Mouse (Mus musculus) adrenal gland, adult (tissue): ENCODE measurements at regions not wholly inside any gene's neighbourhood (a gene's known extent, or its start where the extent isn't known, plus 50 kb on each side); places are given as distances from the start of the nearest gene placed in this dataset.

Experiments used
- DNase-seq, 2 experiments: peaks; one replicate each; pipeline ENCODE4 v3.0.0; 2022 to 2023; ENCODE audit warnings: low spot score in 1 of 2; ENCODE audit not compliant: inconsistent age in 2 of 2

- DNase-seq, result no peak
Observed at GRCm38 (mm10) chr2:75442632-75443031, 216.4 kb upstream of the Hnrnpa3 start.

- no peak for DNase-seq
Observed at GRCm38 (mm10) chr2:75445189-75445588, 213.9 kb upstream of the Hnrnpa3 start.

DNA sequence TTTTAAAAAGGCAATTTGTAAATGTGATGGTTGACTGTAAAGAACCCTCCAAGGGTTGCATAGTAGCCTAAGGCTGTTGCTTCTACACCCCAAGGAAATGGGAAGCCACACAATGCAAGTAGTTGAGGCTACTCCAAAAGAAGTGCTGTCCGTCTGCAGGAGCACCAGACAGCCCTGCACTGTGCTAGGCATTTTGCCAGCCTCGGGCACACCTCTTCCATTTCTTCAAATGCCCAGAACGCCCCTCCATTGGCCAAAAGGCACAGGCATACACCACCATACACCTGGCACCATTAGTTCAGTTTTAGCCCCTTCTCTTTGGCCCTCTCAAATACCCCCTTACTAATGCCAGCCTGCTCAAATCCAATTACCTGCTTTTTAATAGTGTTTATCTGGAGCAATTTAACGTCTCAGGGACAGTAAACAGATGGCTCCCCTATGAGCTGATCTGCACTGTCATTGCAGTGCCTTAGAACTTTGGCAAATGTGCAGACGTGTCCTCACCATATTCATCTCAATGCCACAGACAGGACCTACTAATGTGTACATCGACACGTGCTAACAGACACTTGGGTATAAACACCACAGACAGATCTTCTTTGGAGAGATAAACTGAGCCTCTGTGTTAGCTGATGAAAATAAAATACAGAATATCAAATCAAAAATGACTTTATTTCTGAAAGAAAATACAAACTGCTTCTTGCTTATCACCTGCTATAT, 211.9 kb upstream of the Hnrnpa3 start:
- DNase-seq, result no peak

- DNase-seq, result peak; percentile 46 to 65
Observed at GRCm38 (mm10) chr2:75448221-75448620, 210.8 kb upstream of the Hnrnpa3 start.

- peak in 1 of 2 experiments; percentile 11 for DNase-seq
Observed at GRCm38 (mm10) chr2:75451846-75452267, 207.2 kb upstream of the Hnrnpa3 start.

DNA sequence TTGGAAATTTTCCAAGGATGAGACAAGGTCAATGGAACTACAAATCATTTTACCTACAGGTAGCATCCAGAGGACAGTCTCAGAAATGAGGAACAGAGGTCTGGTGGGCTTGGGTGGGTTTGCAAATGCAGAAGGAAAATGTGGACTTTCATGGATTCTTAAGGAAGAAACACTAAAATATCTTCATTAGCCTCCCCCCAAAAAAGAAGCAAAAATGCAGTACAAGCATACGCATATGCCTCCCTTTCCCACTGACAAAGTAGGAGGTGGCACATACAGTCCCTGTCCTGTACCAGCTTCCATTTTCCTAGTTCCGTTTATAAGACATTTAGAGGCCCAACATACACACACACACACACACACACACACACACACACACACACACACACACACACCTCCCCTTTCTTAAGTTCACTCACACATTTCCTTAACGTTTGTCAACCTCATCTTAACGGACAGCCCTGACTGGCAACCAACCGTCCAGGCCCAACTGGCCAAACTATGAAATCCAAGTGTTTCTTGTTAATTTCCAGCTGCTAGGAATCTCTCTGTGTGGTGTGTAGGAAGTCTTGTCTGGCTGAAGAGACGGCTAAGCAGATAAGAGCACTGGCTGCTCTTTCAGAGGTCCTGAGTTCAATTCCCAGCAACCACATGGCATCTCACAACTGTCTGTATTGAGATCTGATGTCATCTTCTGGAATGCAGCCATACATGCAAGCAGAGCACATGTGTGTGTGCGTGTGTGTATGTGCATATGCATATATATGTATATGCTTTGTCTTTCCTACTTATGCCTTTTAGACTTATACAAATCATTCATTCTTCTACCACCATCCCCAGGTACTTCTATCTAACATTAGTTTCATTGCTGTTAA, 206.6 kb upstream of the Hnrnpa3 start:
- peak in 1 of 2 experiments; percentile 35 for DNase-seq

DNA sequence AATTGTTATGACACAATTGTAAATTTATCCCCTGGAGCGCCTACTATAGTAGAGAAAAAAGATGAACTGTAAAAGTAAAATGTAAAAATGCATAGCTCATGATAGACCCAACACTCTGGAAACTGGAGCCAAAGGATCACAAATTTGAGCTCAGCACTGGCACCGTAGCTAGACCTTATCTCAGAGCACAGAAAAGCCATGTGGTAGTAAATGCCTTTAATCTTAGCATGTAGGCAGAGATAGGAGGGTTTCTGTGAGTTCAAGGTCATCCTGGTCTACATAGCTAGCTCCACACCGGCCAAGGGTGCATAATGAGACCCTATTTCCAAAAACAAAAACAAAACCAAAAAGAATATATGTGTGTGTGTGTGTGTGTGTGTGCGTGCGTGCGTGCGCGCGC, 203.6 kb upstream of the Hnrnpa3 start:
- DNase-seq, result no peak

DNA sequence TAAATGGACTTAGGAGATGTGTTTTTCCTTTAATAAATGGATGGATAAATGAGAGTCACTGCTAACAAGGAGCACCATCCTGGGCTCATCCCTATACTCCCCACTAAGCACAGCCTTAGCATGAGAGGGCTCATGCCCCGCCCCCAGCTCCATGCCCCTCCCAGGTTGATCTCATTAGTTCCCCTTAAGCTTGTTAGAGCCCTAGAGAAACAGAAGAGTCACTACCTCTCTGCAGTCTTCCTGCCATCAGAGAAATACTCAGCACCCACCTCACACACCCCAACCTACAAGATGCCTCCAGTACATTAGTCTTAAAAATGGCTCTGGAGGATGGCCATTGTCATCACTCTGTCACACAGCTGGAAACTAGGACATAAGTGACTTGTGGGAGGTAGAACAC, 202.8 kb upstream of the Hnrnpa3 start:
- no peak for DNase-seq

GRCm38 (mm10) chr2:75457423-75457822, 201.6 kb upstream of the Hnrnpa3 start:
- DNase-seq, result no peak

DNA sequence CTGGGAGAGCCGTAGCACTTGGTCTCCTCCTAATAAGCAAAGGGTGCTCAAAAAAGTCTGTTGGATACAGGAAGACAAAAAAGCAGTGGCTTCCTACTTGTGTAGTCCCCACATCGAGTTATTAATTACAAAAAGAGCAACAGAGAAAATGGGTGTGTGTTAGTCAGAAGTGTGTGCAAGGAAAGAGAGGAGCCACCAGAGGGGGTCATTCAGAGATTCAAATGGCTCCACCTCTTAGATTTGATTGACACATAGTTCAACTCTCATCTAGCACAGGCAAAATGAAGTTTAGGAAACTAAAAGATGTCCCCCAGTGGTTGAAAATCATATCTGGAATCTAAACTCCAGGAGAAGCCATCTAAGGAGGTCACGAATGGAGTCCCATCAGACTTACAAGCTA, 200.2 kb upstream of the Hnrnpa3 start:
- peak in 1 of 2 experiments; percentile 57 for DNase-seq

GRCm38 (mm10) chr2:75460419-75460818, 198.6 kb upstream of the Hnrnpa3 start:
- no peak for DNase-seq

DNA sequence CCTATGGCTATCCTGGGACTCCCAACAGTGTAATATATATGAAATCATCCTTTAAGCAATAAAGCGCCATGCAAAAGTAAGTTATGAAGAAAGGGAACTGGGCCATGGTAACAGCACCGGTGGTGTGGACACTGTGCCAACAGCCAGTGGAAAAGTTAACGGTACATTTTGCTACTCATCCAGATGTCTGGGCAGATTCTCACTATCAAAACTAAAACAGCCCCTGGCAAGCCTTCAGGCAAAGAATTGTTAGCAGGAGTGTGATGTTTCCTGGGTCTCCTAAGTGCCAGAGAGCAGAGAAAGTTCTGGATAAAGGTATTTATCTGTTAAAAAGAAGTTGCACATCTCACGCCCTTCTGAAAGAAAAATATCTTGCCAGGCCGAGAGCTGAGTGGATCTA, 198.0 kb upstream of the Hnrnpa3 start:
- no peak for DNase-seq

- DNase-seq, result no peak
Observed at GRCm38 (mm10) chr2:75461421-75461991, 197.6 kb upstream of the Hnrnpa3 start.

DNA sequence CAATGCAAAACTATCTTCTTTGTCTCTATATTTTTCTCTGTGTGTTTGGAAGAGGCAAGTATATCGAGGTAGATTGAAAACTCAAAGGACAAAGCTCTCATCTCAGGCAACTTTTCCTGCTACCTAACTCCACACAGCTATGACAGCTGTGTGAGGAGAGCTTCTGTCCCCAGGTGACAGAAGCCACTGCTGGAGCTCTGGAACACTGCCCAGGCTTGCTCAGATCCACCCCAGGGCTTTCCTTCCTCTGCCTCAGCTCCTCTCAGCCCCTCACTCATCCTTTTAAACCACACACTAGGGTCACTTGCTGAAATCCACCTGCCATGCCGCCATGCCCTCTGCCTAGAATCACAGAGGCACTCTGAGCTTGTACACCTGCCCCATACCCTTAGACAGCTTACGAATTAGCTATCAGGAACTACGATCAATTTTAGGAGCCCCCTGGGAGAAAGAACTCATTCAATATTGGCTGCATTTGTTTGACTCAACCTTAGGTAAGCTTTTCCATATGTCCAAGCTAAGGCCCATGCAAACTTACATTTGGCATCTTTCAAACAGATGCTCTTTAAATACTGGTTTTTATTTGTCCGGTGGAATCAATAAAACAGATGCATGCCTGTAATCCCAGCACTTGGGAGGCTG, 196.9 kb upstream of the Hnrnpa3 start:
- no peak for DNase-seq

DNA sequence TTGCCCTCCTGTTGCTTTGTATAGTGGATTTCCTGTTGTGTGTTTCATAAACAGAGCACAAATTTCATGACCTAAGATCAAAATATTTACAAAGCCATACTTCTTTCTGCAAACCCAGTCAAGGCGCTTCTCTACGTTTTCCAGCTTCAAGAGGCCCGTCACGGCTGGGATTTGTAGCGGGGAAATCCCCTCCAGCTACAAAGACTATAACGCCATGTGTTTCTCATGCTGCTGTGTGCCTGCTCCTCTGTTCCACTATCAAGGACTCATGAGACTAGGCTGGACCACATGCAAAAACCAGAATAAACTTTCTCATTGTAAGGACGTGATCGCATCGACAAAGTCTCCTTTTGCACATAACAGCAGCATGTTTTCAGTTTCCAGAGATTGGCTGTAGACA, 196.0 kb upstream of the Hnrnpa3 start:
- no peak for DNase-seq

DNA sequence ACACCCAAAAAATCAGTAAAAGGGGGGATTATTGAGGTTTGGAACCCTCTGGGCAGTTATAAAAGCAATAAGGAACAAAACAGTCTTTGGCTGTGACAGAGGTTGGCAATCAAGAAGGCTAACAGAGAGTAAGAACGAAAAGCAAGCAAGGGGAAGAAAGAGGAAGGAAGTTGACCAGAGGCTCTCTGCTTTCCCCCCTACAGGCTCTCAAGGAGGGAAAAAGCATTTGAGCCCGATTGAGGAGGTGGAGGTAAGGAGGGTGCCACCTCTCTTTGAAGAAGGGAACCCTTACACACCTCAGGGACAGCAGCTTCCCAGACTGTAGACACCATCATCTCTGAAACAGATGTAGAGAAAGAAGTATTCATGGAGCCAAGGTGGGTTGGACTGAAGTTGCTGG, 194.6 kb upstream of the Hnrnpa3 start:
- DNase-seq, result no peak

GRCm38 (mm10) chr2:75468851-75469250, 190.2 kb upstream of the Hnrnpa3 start:
- DNase-seq, result no peak

- DNase-seq, result peak; percentile 23 to 53
Observed at GRCm38 (mm10) chr2:75469958-75470687, 188.9 kb upstream of the Hnrnpa3 start.

- DNase-seq, result no peak
Observed at GRCm38 (mm10) chr2:75470688-75471054, 188.4 kb upstream of the Hnrnpa3 start.

DNA sequence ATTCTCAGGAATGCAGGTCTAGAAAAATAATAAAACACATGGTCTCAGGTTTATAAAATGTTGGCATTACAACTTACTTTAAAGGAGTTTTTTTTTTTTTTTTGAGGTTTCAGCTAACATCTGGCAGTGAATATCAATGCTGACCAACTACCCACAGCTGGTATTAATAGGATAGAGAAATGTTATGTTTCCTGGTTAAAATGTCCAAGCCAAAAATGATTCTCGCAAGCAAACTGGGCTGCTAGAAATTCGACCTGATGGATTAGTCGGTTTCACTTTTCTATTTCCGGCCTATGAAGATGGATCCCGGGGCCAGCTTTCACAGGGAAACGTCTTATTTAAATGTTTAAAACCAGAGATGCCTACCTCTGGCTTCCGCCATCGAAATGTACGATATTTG, 186.6 kb upstream of the Hnrnpa3 start:
- no peak for DNase-seq

- no peak for DNase-seq
Observed at GRCm38 (mm10) chr2:75474509-75474908, 184.6 kb upstream of the Hnrnpa3 start.
